Mouse (Mus musculus) heart, postnatal 0 days (tissue): ENCODE measurements at regions not wholly inside any gene's neighbourhood (a gene's known extent, or its start where the extent isn't known, plus 50 kb on each side); places are given as distances from the start of the nearest gene placed in this dataset.

Source experiments
- CTCF ChIP-seq: IDR thresholded peaks from 2 replicates; pipeline ENCODE4 v1.5.1; 2016; ENCODE audit warnings: antibody characterized with exemption, control low read depth, low read depth
- EP300 ChIP-seq: IDR thresholded peaks from 2 replicates; pipeline ENCODE4 v1.6.1; 2016; ENCODE audit warnings: antibody characterized with exemption, low read depth

GRCm38 (mm10) chr4:53232436-53232835 is 72.7 kb upstream of the Abca1 start:
- TF ChIP-seq EP300 (no peak), CTCF (no peak)
